Mouse (Mus musculus) intestine, embryonic 14.5 days (tissue): ENCODE results near the gene Rassf5. TPM values are rescaled to one million over a fixed set of nuclear protein-coding genes. Genes with fewer than 3 reads are reported as not detected.
A peak's percentile ranks its signal among the peaks of the same experiment; 100 is the strongest.

Experiments used
- ATAC-seq: fragments of 200-750 bp; cut with Nextera tagmentation; replicated peaks from 2 replicates; pipeline ENCODE4 v1.8.0; 2017; ENCODE audit warnings: low read depth, moderate number of reproducible peaks, moderate TSS enrichment, moderate library complexity; ENCODE audit not compliant: low FRiP score, low TSS enrichment
- DNase-seq: peaks from one replicate; pipeline ENCODE4 v3.0.0-alpha.2; 2018; ENCODE audit warnings: low spot score
- H3K27ac ChIP-seq: fragments of 300-500 bp; sonication (generic); 2 replicates; pipeline ENCODE4 v1.5.1; 2014; ENCODE audit warnings: low read depth, mild to moderate bottlenecking, control low read depth
- H3K27me3 ChIP-seq: fragments of 300-500 bp; sonication (generic); replicated peaks from 2 replicates; pipeline ENCODE4 v1.6.1; 2014; ENCODE audit warnings: low read length, control low read depth; ENCODE audit not compliant: control insufficient read depth, insufficient read depth
- H3K36me3 ChIP-seq: fragments of 300-500 bp; sonication (generic); 2 replicates; pipeline ENCODE4 v1.6.1; 2014; ENCODE audit warnings: low read length, control low read depth; ENCODE audit not compliant: control insufficient read depth, insufficient read depth
- H3K4me1 ChIP-seq: fragments of 300-500 bp; sonication (generic); replicated peaks from 2 replicates; pipeline ENCODE4 v1.6.1; 2014; ENCODE audit warnings: low read length, control low read depth, mixed read lengths; ENCODE audit not compliant: control insufficient read depth, insufficient read depth
- H3K4me2 ChIP-seq: fragments of 300-500 bp; sonication (generic); 2 replicates; pipeline ENCODE4 v1.6.1; 2014; ENCODE audit warnings: low read length
- H3K4me3 ChIP-seq: fragments of 300-500 bp; sonication (generic); 2 replicates; pipeline ENCODE4 v1.5.1; 2014; ENCODE audit warnings: low read depth, low read length, control low read depth, mixed read lengths
- H3K9ac ChIP-seq: fragments of 300-500 bp; sonication (generic); 2 replicates; pipeline ENCODE4 v1.6.1; 2014; ENCODE audit warnings: mild to moderate bottlenecking, low read length
- H3K9me3 ChIP-seq: fragments of 300-500 bp; sonication (generic); 2 replicates; pipeline ENCODE4 v1.6.1; 2016; ENCODE audit warnings: low read length, control low read depth; ENCODE audit not compliant: control insufficient read depth
- WGBS: fragments of 180-500 bp; shearing (Covaris S2); extraction: QIAGEN DNeasy Blood & Tissue Kit; methylation state at CpG from one replicate; pipeline ENCODE4 v1.1.7; 2014; 5-methylcytosine and 5-hydroxymethylcytosine counted together
- polyA plus RNA-seq: library from polyadenylated mRNA; unstranded; fragments of >200 nt; fragmentation: Nextera tagmentation; extraction: Ambion mirVana; gene quantifications from 2 replicates; pipeline ENCODE4 v1.2.1, GENCODE M21; 2014

Gene Rassf5
- polyA plus RNA-seq, 1 experiment from 2014 or later, result 2.9 TPM

DNA sequence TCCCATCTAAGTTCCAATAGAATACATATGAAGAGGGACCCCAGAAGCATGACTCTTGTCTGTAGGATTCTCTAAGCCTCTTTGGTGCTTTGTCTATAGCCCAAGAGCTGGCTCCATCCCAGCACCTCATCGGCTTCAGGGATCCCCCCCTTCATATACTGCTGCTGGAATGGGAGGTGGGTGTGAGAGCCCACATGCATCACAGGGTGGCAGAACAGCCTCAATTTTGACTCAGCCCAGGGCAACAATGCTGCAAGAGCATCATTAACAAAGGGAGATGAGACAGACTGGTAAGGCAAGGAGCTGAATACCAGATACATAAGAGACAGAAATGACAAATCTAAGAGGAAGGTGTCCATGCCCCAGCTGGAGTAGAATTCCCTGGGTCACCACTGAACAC lies 39.1 kb upstream of the Rassf5 start:
- Histone ChIP-seq H3K27me3 (no peaks in the 10 kb centered on the region), H3K9me3 (no peaks in the 10 kb centered on the region), H3K9ac (no peak overlapping the region), H3K4me3 (no peak overlapping the region), H3K4me1 (no peaks in the 10 kb centered on the region), H3K27ac (no peak overlapping the region), H3K36me3 (peaks cover 13% of the 10 kb centered on the region), H3K4me2 (no peak overlapping the region)
- no peak for ATAC-seq
- no peak for DNase-seq
- WGBS, result 72% methylated on average over 1 of the region's 1 CpGs

DNA sequence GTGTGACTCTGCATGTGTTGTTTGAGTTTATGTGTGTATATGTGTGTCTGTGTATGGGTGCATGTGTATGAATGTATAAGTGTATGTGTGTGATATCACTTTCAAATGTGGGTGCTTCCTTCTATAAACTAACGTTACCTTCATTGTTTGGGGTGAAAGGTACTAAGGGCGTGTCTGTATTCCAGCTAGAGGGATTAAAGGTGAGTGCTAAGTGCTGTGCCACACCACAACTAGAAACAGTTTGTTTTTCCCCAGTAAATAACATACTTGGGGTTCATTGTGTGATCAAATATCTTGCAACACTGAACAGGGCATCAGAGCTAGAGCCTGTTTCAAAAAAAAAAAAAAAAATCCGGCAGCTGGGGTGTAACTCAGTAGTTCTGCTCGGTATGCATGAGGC lies 36.7 kb upstream of the Rassf5 start:
- ATAC-seq (no peak), DNase-seq (no peak)
- Histone ChIP-seq H3K4me1 (0 out of 2 replicates have a peak, but pooled peaks cover 8% of the 10 kb centered on the region), H3K4me3 (no peak overlapping the region), H3K27ac (no peak overlapping the region), H3K4me2 (no peak overlapping the region), H3K9ac (no peak overlapping the region), H3K27me3 (no peaks in the 10 kb centered on the region), H3K36me3 (0 out of 2 replicates have a peak, but pooled peaks cover 5% of the 10 kb centered on the region), H3K9me3 (no peaks in the 10 kb centered on the region)
- 51% methylated on average over 4 of the region's 4 CpGs for WGBS

DNA sequence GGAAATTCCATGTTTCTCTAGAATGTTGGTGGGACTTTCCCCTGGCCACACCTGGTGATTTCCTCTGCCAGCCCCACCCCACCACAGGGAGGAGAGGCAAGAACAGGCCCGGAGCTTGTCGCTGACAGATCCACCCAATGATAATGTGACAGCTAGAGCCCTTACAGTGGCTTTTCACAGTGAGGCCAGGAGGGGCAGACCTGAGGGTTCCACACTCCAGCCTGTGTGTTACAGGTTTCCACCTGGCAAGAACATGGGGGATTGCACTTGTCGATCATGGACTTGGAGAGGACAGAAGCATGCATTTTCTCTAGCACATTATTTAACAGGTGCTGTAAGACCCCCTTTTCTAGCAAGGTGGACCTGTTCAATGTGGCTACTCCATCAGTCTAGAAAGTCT lies 35.2 kb upstream of the Rassf5 start:
- Histone ChIP-seq H3K9me3 (no peaks in the 10 kb centered on the region), H3K36me3 (no peaks in the 10 kb centered on the region), H3K27me3 (no peaks in the 10 kb centered on the region), H3K4me3 (no peak overlapping the region), H3K9ac (no peak overlapping the region), H3K4me1 (0 out of 2 replicates have a peak, but pooled peaks cover 8% of the 10 kb centered on the region), H3K27ac (no peak overlapping the region), H3K4me2 (no peak overlapping the region)
- WGBS, result 48% methylated on average over 3 of the region's 3 CpGs
- DNase-seq (no peak), ATAC-seq (peak; percentile 66; the same call in 1 of the 2 replicates)

DNA sequence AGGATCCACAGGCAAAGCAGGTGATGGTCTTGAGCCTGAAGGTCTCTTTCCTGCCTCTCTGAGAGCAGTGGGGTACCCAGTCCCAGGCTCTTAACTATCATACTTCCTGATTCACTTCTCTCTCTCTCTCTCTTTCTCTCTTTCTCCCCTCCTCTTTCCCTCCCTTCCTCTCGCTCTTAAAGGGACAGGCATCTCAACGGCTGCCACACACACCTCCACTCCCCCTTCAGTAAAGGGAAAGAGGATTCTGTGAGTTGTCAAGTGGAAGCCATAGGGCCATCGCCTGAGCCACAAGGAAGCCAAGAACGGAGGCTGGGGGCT lies 34.4 kb upstream of the Rassf5 start, which contains the start of gene Ikbke:
Gene Ikbke (minus strand): TSS at position 151 of the 321 bp plus-strand sequence.
- no peak for ATAC-seq
- Histone ChIP-seq H3K4me2 (peak within 1 kb of the TSS; percentile 57), H3K9ac (peak within 1 kb of the TSS; percentile 20), H3K36me3 (no peaks in the 10 kb centered on the region), H3K9me3 (no peaks in the 10 kb centered on the region), H3K27me3 (no peaks in the 10 kb centered on the region), H3K27ac (no peak within 1 kb of the TSS), H3K4me3 (peak within 1 kb of the TSS; percentile 30), H3K4me1 (0 out of 2 replicates have a peak, but pooled peaks cover 8% of the 10 kb centered on the region)
- 24% methylated on average over 4 of the region's 4 CpGs for WGBS
- no peak for DNase-seq

DNA sequence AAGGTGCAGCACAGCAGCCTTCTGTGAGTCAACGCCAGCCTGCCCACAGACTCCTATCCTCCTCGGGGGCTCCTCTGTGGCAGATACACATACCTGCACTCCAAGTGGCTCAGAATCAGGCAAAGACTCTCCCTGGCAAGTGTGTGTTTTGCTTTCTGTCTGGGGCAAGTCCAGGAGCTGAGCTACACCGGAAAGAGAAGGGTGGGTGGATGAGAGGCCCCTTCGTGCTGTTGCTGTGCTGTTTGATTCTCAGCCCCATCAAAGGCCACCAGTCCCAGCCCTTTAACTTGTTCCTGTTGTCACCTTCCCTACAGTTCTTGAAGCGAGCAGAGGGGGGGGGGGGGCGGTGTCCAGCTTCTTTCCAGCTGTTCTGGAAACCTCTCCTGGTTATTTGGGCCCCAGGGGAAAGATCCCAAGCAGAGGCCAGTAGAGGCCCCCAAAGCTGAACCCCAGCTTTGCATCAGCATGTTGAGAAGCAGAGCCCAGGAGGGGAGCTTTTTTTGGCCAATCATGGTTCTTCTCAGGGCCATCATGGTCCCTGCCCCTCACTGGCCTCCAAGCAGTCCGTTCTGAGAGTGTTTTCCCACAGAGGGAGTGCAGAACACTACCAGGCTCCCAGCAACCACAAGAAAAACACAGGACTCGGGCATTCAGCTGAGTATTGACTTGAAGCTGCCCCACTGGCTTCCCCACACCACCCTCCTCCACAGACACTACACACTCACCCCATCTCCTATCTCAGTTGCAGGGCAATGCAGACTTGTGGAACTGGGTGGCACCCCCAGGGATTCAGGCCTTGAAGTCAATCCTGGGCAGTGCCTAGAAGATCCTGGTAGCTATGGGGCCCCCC lies 33.8 kb upstream of the Rassf5 start:
- Histone ChIP-seq H3K4me1 (0 out of 2 replicates have a peak, but pooled peaks cover 8% of the 10 kb centered on the region), H3K9ac (peak overlapping the region; percentile 20), H3K4me2 (peak overlapping the region; percentile 57), H3K9me3 (no peaks in the 10 kb centered on the region), H3K27ac (no peak overlapping the region), H3K4me3 (peak overlapping the region; percentile 30), H3K27me3 (no peaks in the 10 kb centered on the region), H3K36me3 (no peaks in the 10 kb centered on the region)
- 0 out of 2 replicates have a peak, but pooled peaks have one; percentile 10 for ATAC-seq
- DNase-seq, result no peak
- 39% methylated on average over 8 of the region's 8 CpGs for WGBS

DNA sequence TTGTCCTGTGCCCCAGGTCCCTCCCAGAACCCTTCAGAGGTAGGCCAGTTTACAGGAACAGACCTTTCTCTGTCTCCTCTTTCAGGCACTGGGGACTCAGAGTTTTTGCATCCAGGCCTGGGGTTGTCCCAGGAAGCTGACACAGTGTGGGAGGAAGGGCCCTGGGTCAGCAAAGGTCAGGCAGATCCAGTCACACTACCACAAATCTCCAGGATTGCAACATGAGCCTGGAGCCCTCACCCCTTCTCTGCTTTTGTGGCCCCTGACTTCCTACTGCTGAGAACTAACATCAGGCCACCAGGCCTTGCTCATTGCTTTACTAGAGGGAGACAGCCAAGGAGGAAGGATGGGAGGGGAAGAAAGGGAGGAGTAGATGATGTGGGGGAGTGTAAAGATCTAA lies 31.8 kb upstream of the Rassf5 start:
- H3K9me3 ChIP-seq, result no peaks in the 10 kb centered on the region
- no peak overlapping the region for H3K4me3 ChIP-seq
- no peak overlapping the region for H3K27ac ChIP-seq
- H3K4me1 ChIP-seq, result 0 out of 2 replicates have a peak, but pooled peaks cover 8% of the 10 kb centered on the region
- ATAC-seq (no peak), DNase-seq (no peak)
- H3K27me3 ChIP-seq, result no peaks in the 10 kb centered on the region
- no peak overlapping the region for H3K9ac ChIP-seq
- H3K36me3 ChIP-seq, result no peaks in the 10 kb centered on the region
- H3K4me2 ChIP-seq, result no peak overlapping the region

DNA sequence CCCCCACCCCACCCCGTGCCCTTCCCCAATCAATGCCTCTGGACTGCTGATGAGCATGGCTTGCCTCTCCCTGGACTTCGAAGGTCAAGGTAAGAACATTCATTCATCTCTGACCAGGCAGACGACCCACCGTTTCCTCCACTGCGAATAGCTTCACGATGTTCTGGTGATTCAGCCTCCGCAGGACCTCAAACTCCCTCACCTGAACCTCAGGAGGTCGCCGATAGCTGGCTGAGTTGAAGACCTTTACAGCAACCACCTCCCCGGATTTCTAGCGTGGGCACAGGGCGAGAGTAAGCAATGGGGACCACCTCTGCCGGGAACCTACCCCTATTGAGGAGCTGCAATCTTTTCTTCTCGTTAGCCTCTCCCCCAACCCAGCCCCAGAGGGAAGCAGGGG lies 30.5 kb upstream of the Rassf5 start:
- H3K36me3 ChIP-seq, result no peaks in the 10 kb centered on the region
- H3K27me3 ChIP-seq, result no peaks in the 10 kb centered on the region
- no peaks in the 10 kb centered on the region for H3K9me3 ChIP-seq
- H3K4me3 ChIP-seq, result no peak overlapping the region
- H3K4me2 ChIP-seq, result no peak overlapping the region
- 0 out of 2 replicates have a peak, but pooled peaks cover 8% of the 10 kb centered on the region for H3K4me1 ChIP-seq
- no peak for DNase-seq
- H3K9ac ChIP-seq, result no peak overlapping the region
- 69% methylated on average over 14 of the region's 14 CpGs for WGBS
- H3K27ac ChIP-seq, result no peak overlapping the region
- ATAC-seq, result no peak

DNA sequence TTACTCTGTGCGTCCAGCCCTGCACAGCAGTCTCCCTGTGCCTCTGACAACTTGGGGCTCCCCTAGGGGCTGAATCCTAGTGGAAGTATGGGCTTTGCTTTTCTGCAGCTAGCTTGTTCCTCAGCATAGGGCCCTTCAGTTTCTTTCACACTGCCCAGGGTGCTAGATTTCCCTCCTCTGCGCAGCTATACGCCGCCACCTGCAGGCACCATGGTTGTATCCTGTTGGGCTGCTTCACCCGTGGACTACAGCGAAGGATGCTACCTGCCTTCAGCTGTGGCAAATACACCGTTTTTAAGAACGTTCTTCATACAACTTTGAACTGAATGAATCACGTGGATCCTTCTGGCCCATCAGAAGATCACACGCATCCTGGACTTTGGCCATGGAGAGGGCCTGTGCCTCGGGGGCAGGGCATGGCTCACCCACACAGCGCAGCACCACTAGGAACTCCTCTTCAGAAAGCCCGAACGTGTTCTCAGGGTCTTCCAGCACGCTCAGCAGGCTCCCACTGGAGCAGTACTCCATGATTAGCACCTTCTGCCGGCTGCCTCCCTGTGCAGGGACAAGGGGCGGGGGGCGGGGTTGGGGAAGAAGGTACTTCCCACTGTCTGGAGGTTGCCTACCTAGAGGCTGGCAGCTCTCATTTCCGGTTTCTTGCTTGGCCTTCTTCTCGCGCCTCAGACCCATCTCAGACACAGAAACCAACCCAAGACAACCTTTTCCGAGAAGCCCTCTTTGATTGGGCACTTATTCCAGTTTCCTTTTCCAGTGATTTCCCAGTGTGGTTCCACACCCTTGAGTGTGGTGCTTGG lies 29.9 kb upstream of the Rassf5 start:
- no peak overlapping the region for H3K27ac ChIP-seq
- H3K4me1 ChIP-seq, result 0 out of 2 replicates have a peak, but pooled peaks cover 8% of the 10 kb centered on the region
- peak; percentile 52 for ATAC-seq
- H3K4me3 ChIP-seq, result no peak overlapping the region
- no peaks in the 10 kb centered on the region for H3K27me3 ChIP-seq
- no peak overlapping the region for H3K9ac ChIP-seq
- no peaks in the 10 kb centered on the region for H3K36me3 ChIP-seq
- no peaks in the 10 kb centered on the region for H3K9me3 ChIP-seq
- peak; percentile 65 for DNase-seq
- 39% methylated on average over 22 of the region's 22 CpGs for WGBS
- peak overlapping the region; percentile 30 for H3K4me2 ChIP-seq
